Mouse (Mus musculus) CD4-positive, CD25-positive, alpha-beta regulatory T cell, adult 4 months (primary cell): Measurements from ENCODE around the gene Npff. TPM values are rescaled to one million over a fixed set of nuclear protein-coding genes. Genes with fewer than 3 reads are reported as not detected.
A peak's percentile ranks its signal among the peaks of the same experiment; 100 is the strongest.

ENCODE experiments used
- ATAC-seq: one replicate; pipeline ENCODE4 v1.8.0; 2017
- polyA plus RNA-seq, 2 experiments: library from polyadenylated mRNA; unstranded; fragments of 100-300 nt; shearing (Covaris generic); gene quantifications; one replicate each; pipeline ENCODE4 v1.2.1; 2017

Gene Npff
- polyA plus RNA-seq: 1 to 10 TPM; 4.6 to 5.5 TPM

- ATAC-seq: peak; percentile 85
Measured at GRCm38 (mm10) chr15:102524892-102525485, at the start of gene Npff. Gene Npff (minus strand): TSS chr15:102524942.

GRCm38 (mm10) chr15:102572081-102572480, 47.3 kb upstream of the Npff start:
- ATAC-seq: no peak

- ATAC-seq: no peak
Measured at GRCm38 (mm10) chr15:102567849-102568248, 43.1 kb upstream of the Npff start.

GRCm38 (mm10) chr15:102563681-102564080, 38.9 kb upstream of the Npff start:
- no peak for ATAC-seq

- no peak for ATAC-seq
Measured at GRCm38 (mm10) chr15:102563061-102563460, 38.3 kb upstream of the Npff start.

- ATAC-seq: no peak
Measured at GRCm38 (mm10) chr15:102562491-102562890, 37.7 kb upstream of the Npff start.

GRCm38 (mm10) chr15:102557580-102557979, 32.8 kb upstream of the Npff start:
- ATAC-seq: no peak

- no peak for ATAC-seq
Measured at GRCm38 (mm10) chr15:102555581-102555980, 30.8 kb upstream of the Npff start.

- ATAC-seq: no peak
Measured at GRCm38 (mm10) chr15:102552599-102552998, 27.9 kb upstream of the Npff start.

- no peak for ATAC-seq
Measured at GRCm38 (mm10) chr15:102547478-102547877, 22.7 kb upstream of the Npff start.

GRCm38 (mm10) chr15:102546677-102547427, 22.1 kb upstream of the Npff start:
- ATAC-seq: no peak

- no peak for ATAC-seq
Measured at GRCm38 (mm10) chr15:102546246-102546645, 21.5 kb upstream of the Npff start.

GRCm38 (mm10) chr15:102544801-102545200, 20.1 kb upstream of the Npff start:
- ATAC-seq: no peak

GRCm38 (mm10) chr15:102533926-102534325, 9.2 kb upstream of the Npff start:
- ATAC-seq: no peak

GRCm38 (mm10) chr15:102532106-102532900, 7.6 kb upstream of the Npff start:
- no peak for ATAC-seq

GRCm38 (mm10) chr15:102531586-102531985, 6.8 kb upstream of the Npff start:
- ATAC-seq: no peak

- no peak for ATAC-seq
Measured at GRCm38 (mm10) chr15:102530566-102530965, 5.8 kb upstream of the Npff start.

GRCm38 (mm10) chr15:102528396-102528795, 3.7 kb upstream of the Npff start:
- ATAC-seq: no peak

GRCm38 (mm10) chr15:102527936-102528335, 3.2 kb upstream of the Npff start:
- ATAC-seq: no peak

- peak; percentile 53 for ATAC-seq
Measured at GRCm38 (mm10) chr15:102526111-102527002, 1.6 kb upstream of the Npff start.

GRCm38 (mm10) chr15:102521480-102521879, 3.3 kb downstream of the Npff start:
- ATAC-seq: no peak

GRCm38 (mm10) chr15:102520416-102520815, 4.3 kb downstream of the Npff start:
- ATAC-seq: no peak
